Mouse (Mus musculus): ENCODE results near the gene Lrrc28. TPM values are rescaled to one million over a fixed set of nuclear protein-coding genes. Genes with fewer than 3 reads are reported as not detected.

Lrrc28 gene
- polyA plus RNA-seq, 1 experiment: 1.7 TPM

DNA sequence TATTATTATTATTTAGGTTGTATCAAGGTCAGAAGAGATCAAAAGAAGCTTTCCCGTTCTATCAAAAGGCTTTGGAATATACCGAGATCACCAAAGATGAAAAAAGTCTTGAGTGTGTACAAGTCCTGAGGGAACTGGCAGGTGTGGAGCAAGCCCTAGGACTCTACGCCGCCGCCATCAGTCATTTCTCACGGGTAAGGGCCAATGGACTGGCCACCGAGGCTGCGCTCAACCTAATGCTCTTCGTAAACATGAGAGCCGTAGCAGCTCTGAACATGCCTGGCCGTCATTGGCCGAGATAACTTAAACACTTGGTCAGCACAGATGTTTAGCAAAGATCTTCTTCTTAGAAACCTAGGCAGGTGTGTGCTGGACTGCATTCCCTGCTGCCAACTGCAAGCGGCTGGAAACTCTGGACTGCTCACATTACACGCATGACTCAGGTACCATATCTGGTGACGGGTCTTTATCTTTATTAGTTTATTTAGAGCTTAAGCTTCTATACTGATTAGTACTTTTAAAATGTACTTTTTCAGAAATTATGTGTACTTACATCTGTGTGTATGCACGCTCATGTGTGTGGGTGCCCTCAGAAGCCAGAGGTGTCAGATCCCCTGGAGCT, 33.9 kb upstream of the Lrrc28 start:
- Histone ChIP-seq H3K27me3 (ENCODE audit: control insufficient read depth) (no peaks in the 10 kb centered on the region), H3K36me3 (ENCODE audit: control insufficient read depth) (no peaks in the 10 kb centered on the region; the same call in 1 of the 2 replicates), H3K4me3 (replicated peaks) (no peak overlapping the region), H3K9me3 (ENCODE audit: control insufficient read depth, low read length) (no peaks in the 10 kb centered on the region), H3K4me1 (ENCODE audit: control insufficient read depth) (no peaks in the 10 kb centered on the region)
- TF ChIP-seq TAL1 (IDR thresholded peaks at IDR 0.05; ENCODE audit: low read length): no peak

DNA sequence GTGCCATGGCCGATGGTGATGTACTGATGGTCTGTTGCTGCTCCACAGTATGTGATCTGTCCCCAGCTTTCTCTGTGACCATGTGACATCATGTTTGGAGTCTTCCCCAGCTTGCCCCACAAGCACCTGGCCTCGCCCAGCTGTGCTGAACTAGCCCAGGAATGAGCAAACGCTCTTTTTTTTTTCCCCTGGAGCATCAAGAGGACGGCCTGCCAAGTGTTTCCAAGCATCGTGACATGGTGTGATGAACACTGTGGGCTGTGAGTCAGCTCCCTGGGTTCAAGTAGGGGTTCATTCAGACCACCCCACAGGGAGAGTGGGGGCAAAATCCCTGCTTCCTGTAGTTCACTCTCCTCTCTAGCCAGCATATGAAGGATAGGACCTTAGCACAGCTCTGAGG, 28.6 kb upstream of the Lrrc28 start:
- Histone ChIP-seq H3K9me3 (ENCODE audit: control insufficient read depth, low read length) (peaks cover 2% of the 10 kb centered on the region; the same call in 1 of the 2 replicates), H3K27me3 (ENCODE audit: control insufficient read depth) (no peaks in the 10 kb centered on the region), H3K4me3 (replicated peaks) (no peak overlapping the region), H3K4me1 (ENCODE audit: control insufficient read depth) (no peaks in the 10 kb centered on the region), H3K36me3 (ENCODE audit: control insufficient read depth) (peaks cover 4% of the 10 kb centered on the region; the same call in 1 of the 2 replicates)
- TF ChIP-seq TAL1 (IDR thresholded peaks at IDR 0.05; ENCODE audit: low read length) (no peak), GATA1 (IDR thresholded peaks at IDR 0.05; ENCODE audit: low read length) (no peak)

DNA sequence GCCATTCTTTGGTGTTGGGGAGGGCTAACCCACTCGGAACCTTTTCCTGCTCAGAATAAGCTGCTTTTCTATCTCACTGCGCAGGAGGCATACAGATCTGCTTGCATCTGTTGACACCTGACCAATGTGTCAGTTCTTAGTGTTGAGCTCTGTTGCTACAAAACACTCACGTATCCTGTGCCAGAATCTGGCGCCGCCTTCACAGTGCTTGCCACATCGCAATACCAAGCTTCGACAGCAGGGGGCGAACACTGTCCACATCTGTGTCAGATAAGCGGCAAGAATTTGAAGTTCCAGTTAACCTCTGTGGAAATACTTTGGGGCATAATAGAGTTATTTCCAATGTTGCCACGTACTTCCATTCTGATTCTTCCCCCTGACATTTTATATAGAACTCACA, 27.6 kb upstream of the Lrrc28 start:
- Histone ChIP-seq H3K27me3 (ENCODE audit: control insufficient read depth) (no peaks in the 10 kb centered on the region), H3K4me1 (ENCODE audit: control insufficient read depth) (no peaks in the 10 kb centered on the region), H3K9me3 (ENCODE audit: control insufficient read depth, low read length) (peaks cover 2% of the 10 kb centered on the region; the same call in 1 of the 2 replicates), H3K36me3 (ENCODE audit: control insufficient read depth) (peaks cover 4% of the 10 kb centered on the region; the same call in 1 of the 2 replicates), H3K4me3 (replicated peaks) (no peak overlapping the region)
- TF ChIP-seq TAL1 (IDR thresholded peaks at IDR 0.05; ENCODE audit: low read length) (no peak), GATA1 (IDR thresholded peaks at IDR 0.05; ENCODE audit: low read length) (no peak)

DNA sequence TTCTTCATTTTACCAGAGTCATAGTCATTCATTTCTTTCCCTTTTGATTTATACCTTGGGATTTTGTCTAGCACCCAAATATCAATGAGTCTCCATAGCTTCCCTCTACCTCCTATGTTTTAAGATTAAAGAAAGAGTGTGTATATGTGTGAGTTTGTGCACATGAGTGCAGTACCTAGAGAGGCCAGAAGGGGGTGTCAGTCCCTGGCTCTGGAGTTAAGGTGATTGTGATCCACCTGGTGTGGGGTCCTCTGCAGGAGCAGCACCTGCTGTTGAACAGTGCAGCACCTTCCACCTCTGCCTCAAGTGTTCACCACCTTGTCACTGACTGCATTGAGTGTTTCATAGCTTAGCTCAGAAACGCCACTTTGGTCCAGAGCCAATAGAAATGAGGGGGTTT, 25.9 kb upstream of the Lrrc28 start:
- TF ChIP-seq GATA1 (IDR thresholded peaks at IDR 0.05; ENCODE audit: low read length) (no peak), TAL1 (IDR thresholded peaks at IDR 0.05; ENCODE audit: low read length) (no peak)

DNA sequence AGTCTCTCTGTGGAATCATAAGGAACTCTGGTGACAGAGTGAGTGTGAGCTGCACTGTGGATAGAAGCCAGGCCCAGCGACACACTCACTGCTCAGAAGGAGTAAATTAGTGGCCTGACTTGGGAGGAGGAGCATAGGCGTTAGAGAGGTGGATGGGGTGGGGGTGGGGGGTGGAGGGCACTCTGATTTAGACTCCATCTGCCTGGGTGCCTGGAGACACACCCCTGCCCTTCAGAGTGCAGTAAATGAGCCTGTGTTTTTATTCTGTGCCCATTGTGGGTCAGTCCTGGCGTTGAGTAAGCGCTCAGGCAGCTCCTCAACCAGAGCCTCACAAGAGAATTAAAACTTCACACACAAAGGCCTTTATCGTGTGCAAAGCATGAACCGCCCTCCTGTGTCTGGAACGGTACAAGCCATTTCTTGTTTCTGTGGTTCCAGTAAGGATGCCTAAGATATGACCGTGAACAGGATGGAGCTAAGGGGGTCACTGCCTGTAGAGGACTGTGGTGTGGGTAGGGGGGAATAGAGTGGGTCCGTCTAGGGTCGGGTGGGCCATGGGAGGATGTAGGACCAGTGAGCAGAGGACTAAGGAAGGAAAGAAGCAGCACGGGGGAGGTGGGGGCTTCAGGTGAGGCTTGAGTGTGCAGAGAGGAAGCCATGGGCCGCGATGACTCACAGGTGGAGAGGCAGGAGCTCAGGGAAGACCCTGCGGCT, 19.1 kb upstream of the Lrrc28 start:
- H3K9me3 ChIP-seq (ENCODE audit: control insufficient read depth, low read length): no peaks in the 10 kb centered on the region
- no peaks in the 10 kb centered on the region for H3K27me3 ChIP-seq (ENCODE audit: control insufficient read depth)
- H3K36me3 ChIP-seq (ENCODE audit: control insufficient read depth): no peaks in the 10 kb centered on the region; the same call in 1 of the 2 replicates
- H3K4me1 ChIP-seq (ENCODE audit: control insufficient read depth): no peaks in the 10 kb centered on the region
- H3K4me3 ChIP-seq (replicated peaks): no peak overlapping the region
- TF ChIP-seq GATA1 (IDR thresholded peaks at IDR 0.05; ENCODE audit: low read length) (no peak), TAL1 (IDR thresholded peaks at IDR 0.05; ENCODE audit: low read length) (no peak)

More for the DNA sequence above, 25.9 kb upstream of the Lrrc28 start:
- H3K36me3 ChIP-seq (ENCODE audit: control insufficient read depth): peaks cover 4% of the 10 kb centered on the region; the same call in 1 of the 2 replicates
- H3K4me3 ChIP-seq (replicated peaks): no peak overlapping the region
- peaks cover 2% of the 10 kb centered on the region; the same call in 1 of the 2 replicates for H3K9me3 ChIP-seq (ENCODE audit: control insufficient read depth, low read length)
- H3K27me3 ChIP-seq (ENCODE audit: control insufficient read depth): no peaks in the 10 kb centered on the region
- no peaks in the 10 kb centered on the region for H3K4me1 ChIP-seq (ENCODE audit: control insufficient read depth)

DNA sequence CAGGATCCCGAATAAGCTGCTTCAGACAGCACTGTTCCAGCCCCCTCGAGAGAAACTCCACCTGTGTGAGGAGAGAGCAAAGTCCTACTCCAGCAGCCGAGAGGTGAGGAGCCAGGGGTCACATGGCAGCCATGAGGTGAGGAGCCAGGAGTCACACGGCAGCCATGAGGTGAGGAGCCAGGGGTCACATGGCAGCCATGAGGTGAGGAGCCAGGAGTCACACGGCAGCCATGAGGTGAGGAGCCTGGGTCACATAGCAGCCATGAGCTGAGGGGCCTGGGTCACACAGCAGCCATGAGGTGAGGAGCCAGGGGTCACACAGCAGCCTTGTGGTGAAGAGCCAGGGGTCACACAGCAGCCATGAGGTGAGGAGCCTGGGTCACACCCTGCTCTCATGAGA, 17.4 kb upstream of the Lrrc28 start:
- TF ChIP-seq GATA1 (IDR thresholded peaks at IDR 0.05; ENCODE audit: low read length) (no peak), TAL1 (IDR thresholded peaks at IDR 0.05; ENCODE audit: low read length) (no peak)
- H3K9me3 ChIP-seq (ENCODE audit: control insufficient read depth, low read length): no peaks in the 10 kb centered on the region; the same call in 1 of the 2 replicates
- H3K4me3 ChIP-seq (replicated peaks): no peak overlapping the region
- no peaks in the 10 kb centered on the region; the same call in 1 of the 2 replicates for H3K36me3 ChIP-seq (ENCODE audit: control insufficient read depth)
- no peaks in the 10 kb centered on the region for H3K4me1 ChIP-seq (ENCODE audit: control insufficient read depth)
- no peaks in the 10 kb centered on the region for H3K27me3 ChIP-seq (ENCODE audit: control insufficient read depth)

DNA sequence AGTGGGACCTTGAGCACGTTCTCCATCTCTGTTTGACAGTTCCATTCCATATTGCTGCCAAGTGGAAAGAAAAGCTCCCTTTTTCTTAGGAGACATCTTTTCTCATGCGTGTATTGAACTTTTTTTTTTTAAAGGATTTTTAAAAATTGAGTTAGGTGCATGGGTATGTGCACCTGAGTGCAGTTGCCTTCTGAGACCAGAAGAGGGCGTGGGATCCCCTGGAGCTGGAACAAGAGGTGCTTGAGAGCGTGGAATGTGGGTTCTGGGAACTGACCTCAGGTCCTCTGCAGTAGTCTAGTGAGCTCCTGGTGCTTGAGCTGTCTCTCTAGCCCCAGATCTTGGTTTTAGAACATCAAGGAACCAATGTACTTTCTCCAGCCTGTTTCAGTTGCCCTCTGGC, 13.0 kb upstream of the Lrrc28 start:
- Histone ChIP-seq H3K27me3 (ENCODE audit: control insufficient read depth) (no peaks in the 10 kb centered on the region), H3K4me3 (replicated peaks) (no peak overlapping the region), H3K36me3 (ENCODE audit: control insufficient read depth) (no peaks in the 10 kb centered on the region; the same call in 1 of the 2 replicates), H3K9me3 (ENCODE audit: control insufficient read depth, low read length) (no peaks in the 10 kb centered on the region; the same call in 1 of the 2 replicates), H3K4me1 (ENCODE audit: control insufficient read depth) (no peaks in the 10 kb centered on the region)
- TF ChIP-seq TAL1 (IDR thresholded peaks at IDR 0.05; ENCODE audit: low read length) (no peak), GATA1 (IDR thresholded peaks at IDR 0.05; ENCODE audit: low read length) (no peak)

DNA sequence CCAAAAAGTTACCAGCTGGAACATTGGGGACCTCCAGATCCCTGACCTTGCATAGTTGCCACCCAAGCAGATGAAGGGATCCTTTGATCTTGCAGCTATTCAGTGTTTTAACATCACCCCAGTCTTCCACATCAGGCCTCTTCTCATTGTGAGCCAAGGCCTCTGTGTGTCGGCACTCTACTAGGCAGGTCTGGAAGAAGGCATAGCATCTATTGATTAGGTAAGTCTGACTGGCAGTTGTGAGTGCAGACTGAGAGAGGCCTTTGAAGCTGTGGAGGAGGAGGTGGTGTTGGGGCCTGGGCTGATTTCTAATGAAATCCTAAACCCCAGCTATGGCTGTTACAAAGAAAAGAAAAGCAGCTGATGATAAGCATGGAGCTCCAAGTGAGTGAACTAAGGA, 10.1 kb upstream of the Lrrc28 start:
- H3K36me3 ChIP-seq (ENCODE audit: control insufficient read depth): no peaks in the 10 kb centered on the region
- no peaks in the 10 kb centered on the region for H3K27me3 ChIP-seq (ENCODE audit: control insufficient read depth)
- no peaks in the 10 kb centered on the region for H3K4me1 ChIP-seq (ENCODE audit: control insufficient read depth)
- no peak for TF ChIP-seq TAL1 (IDR thresholded peaks at IDR 0.05; ENCODE audit: low read length)
- no peak for TF ChIP-seq GATA1 (IDR thresholded peaks at IDR 0.05; ENCODE audit: low read length)
- no peak overlapping the region for H3K4me3 ChIP-seq (replicated peaks)
- H3K9me3 ChIP-seq (ENCODE audit: control insufficient read depth, low read length): no peaks in the 10 kb centered on the region; the same call in 1 of the 2 replicates

DNA sequence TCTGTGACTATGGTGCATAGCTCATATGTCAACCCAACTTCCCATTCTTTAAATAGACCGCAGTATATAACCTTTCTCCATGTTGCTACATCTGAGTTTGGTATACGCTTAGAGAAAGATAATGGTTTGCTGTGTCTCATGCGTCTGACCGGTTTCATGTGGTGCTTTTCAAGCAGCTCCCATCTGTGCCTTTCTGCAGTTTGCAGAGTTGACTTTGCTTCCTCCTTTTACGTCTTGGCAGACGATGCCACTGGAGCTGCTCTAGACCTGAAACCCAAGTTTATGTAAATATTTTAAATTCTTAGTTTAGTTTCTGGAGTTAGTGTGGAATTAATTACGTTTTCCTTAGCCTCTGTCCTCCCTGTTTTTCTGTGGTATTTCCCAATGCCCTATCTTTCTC, 9.6 kb upstream of the Lrrc28 start:
- TF ChIP-seq GATA1 (IDR thresholded peaks at IDR 0.05; ENCODE audit: low read length): no peak
- TF ChIP-seq TAL1 (IDR thresholded peaks at IDR 0.05; ENCODE audit: low read length): no peak

More for the DNA sequence above, 9.6 kb upstream of the Lrrc28 start:
- Histone ChIP-seq H3K4me3 (replicated peaks) (no peak overlapping the region), H3K9me3 (ENCODE audit: control insufficient read depth, low read length) (no peaks in the 10 kb centered on the region; the same call in 1 of the 2 replicates), H3K36me3 (ENCODE audit: control insufficient read depth) (no peaks in the 10 kb centered on the region), H3K4me1 (ENCODE audit: control insufficient read depth) (no peaks in the 10 kb centered on the region), H3K27me3 (ENCODE audit: control insufficient read depth) (no peaks in the 10 kb centered on the region)

Data from erythroblast, embryonic 14.5 days (primary cell).